Comparison of ENCODE assay signal across 9 mouse cellular contexts in the genomic region with DNA sequence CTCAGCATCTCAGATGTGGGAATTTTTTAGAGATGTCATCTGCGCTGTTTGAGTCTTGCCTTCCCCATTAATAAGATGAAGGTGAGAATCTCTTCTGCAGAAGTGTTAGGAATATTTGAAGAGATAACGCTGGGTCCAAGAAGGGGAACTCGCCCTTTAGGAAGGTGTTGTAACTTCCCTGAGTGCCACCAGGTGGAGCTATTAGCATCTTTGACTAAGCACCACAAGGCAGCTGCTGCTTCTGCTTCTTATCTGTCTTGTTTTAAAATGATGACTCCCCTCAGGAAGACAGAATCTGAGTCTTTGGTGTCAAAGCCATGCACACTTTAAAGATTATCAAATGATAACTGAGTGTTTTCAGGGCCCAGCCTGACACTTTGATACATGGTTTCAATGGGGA. TPM values are rescaled to one million over a fixed set of nuclear protein-coding genes. Genes with fewer than 3 reads are reported as not detected.
A peak's percentile ranks its signal among the peaks of the same experiment; 100 is the strongest.
DNase-seq lines count a peak whose midpoint lies in the region; ATAC-seq and TF ChIP-seq lines count a peak whose summit lies in the region.
"Had no signal": no experiment of that assay in that cellular context is flagged by ENCODE, and none has a peak within 500 bp of the region (broad histone marks: within the 10 kb centered on the region; RNA-seq: fewer than 3 reads in every experiment).

No protein-coding gene starts in this region.

- WGBS in forebrain, postnatal 0 days = 13% methylated on average over 3 of the region's 3 CpGs
- WGBS in liver, adult 2 months = 6% methylated on average over 3 of the region's 3 CpGs
- WGBS in neural tube, embryonic 14.5 days = 17% methylated on average over 3 of the region's 3 CpGs

- TF ChIP-seq CTCF in ES-Bruce4 (IDR thresholded peaks at IDR 0.05; ENCODE audit: low read depth, low read length) = peak; percentile 44
- TF ChIP-seq CTCF in forebrain, postnatal 0 days (IDR thresholded peaks at IDR 0.05; ENCODE audit: low read depth) = peak; percentile 90
- TF ChIP-seq CTCF in liver, adult 2 months (IDR thresholded peaks at IDR 0.05; ENCODE audit: low read depth, low read length) = peak; percentile 63; the same call in 1 of the 2 replicates

- no peak overlapping the region for H3K27ac ChIP-seq in ES-Bruce4 (ENCODE audit: insufficient read depth, low read length)
- no peak overlapping the region for H3K27ac ChIP-seq in forebrain, postnatal 0 days (ENCODE audit: low read depth, low read length)
- no peak overlapping the region for H3K27ac ChIP-seq in liver, adult 2 months (replicated peaks; ENCODE audit: insufficient read depth, low read depth, low read length)
- no peak overlapping the region for H3K27ac ChIP-seq in neural tube, embryonic 14.5 days (ENCODE audit: low read depth, low read length)

- peak; percentile 89 for ATAC-seq in forebrain, postnatal 0 days
- peak; percentile 56 for ATAC-seq in inflammation-experienced regulatory T-cells, adult 6 months
- peak; percentile 71; the same call in 1 of the 2 replicates for ATAC-seq in neural tube, embryonic 14.5 days (ENCODE audit: low read depth)

- no peak overlapping the region for H3K4me2 ChIP-seq in forebrain, postnatal 0 days (ENCODE audit: low read depth)
- H3K4me2 ChIP-seq in neural tube, embryonic 14.5 days (ENCODE audit: low read depth, low read length) = no peak overlapping the region

- no peaks in the 10 kb centered on the region for H3K36me3 ChIP-seq in ES-Bruce4 (ENCODE audit: control insufficient read depth, insufficient read depth, low read length, poor library complexity, severe bottlenecking)
- no peaks in the 10 kb centered on the region for H3K36me3 ChIP-seq in forebrain, postnatal 0 days (ENCODE audit: insufficient read depth)
- no peaks in the 10 kb centered on the region for H3K36me3 ChIP-seq in liver, adult 2 months (ENCODE audit: control insufficient read depth, insufficient read depth, low read length)
- H3K36me3 ChIP-seq in neural tube, embryonic 14.5 days (ENCODE audit: control insufficient read depth, insufficient read depth, low read length) = no peaks in the 10 kb centered on the region

- H3K79me2 ChIP-seq in liver, adult 2 months (ENCODE audit: control insufficient read depth, insufficient read depth, low read length) = no peaks in the 10 kb centered on the region

- TF ChIP-seq POLR2A in ES-Bruce4 (IDR thresholded peaks at IDR 0.05; ENCODE audit: insufficient read depth, low read length) = no peak
- TF ChIP-seq POLR2A in liver, adult 2 months (IDR thresholded peaks at IDR 0.05; ENCODE audit: extremely low read depth, insufficient read depth, low read length) = no peak

- H3K27me3 ChIP-seq in ES-Bruce4 (ENCODE audit: control insufficient read depth, insufficient read depth, low read length, poor library complexity, severe bottlenecking) = no peaks in the 10 kb centered on the region
- no peaks in the 10 kb centered on the region for H3K27me3 ChIP-seq in forebrain, postnatal 0 days (ENCODE audit: insufficient read depth, low read length)
- H3K27me3 ChIP-seq in liver, adult 2 months (ENCODE audit: control insufficient read depth, insufficient read depth, low read length) = no peaks in the 10 kb centered on the region
- H3K27me3 ChIP-seq in neural tube, embryonic 14.5 days (ENCODE audit: control insufficient read depth, insufficient read depth, low read length) = no peaks in the 10 kb centered on the region

- H3K9me3 ChIP-seq in ES-Bruce4 (replicated peaks; ENCODE audit: control insufficient read depth, insufficient read depth, low read length, poor library complexity, severe bottlenecking) = no peaks in the 10 kb centered on the region
- no peaks in the 10 kb centered on the region for H3K9me3 ChIP-seq in forebrain, postnatal 0 days (ENCODE audit: low read length)
- H3K9me3 ChIP-seq in neural tube, embryonic 14.5 days (ENCODE audit: control insufficient read depth, low read length) = no peaks in the 10 kb centered on the region

- H3K9ac ChIP-seq in ES-Bruce4 (ENCODE audit: low read depth, poor library complexity, severe bottlenecking) = no peak overlapping the region
- H3K9ac ChIP-seq in forebrain, postnatal 0 days = no peak overlapping the region
- no peak overlapping the region for H3K9ac ChIP-seq in liver, adult 2 months (ENCODE audit: low read depth, low read length)
- H3K9ac ChIP-seq in neural tube, embryonic 14.5 days (replicated peaks; ENCODE audit: low read depth, low read length) = no peak overlapping the region

- no peaks in the 10 kb centered on the region for H3K4me1 ChIP-seq in ES-Bruce4 (ENCODE audit: control insufficient read depth, insufficient read depth, low read length)
- H3K4me1 ChIP-seq in forebrain, postnatal 0 days (ENCODE audit: insufficient read depth) = no peaks in the 10 kb centered on the region
- H3K4me1 ChIP-seq in liver, adult 2 months (ENCODE audit: control insufficient read depth, insufficient read depth, low read length) = no peaks in the 10 kb centered on the region
- no peaks in the 10 kb centered on the region for H3K4me1 ChIP-seq in neural tube, embryonic 14.5 days (ENCODE audit: control insufficient read depth, insufficient read depth, low read length)

- no peak overlapping the region for H3K4me3 ChIP-seq in ES-Bruce4 (ENCODE audit: low read depth, low read length)
- no peak overlapping the region for H3K4me3 ChIP-seq in forebrain, postnatal 0 days (ENCODE audit: low read depth, low read length)
- no peak overlapping the region for H3K4me3 ChIP-seq in liver, adult 2 months (ENCODE audit: insufficient read depth, low read depth, low read length)
- H3K4me3 ChIP-seq in neural tube, embryonic 14.5 days (ENCODE audit: low read depth, low read length) = no peak overlapping the region
- H3K4me3 ChIP-seq: myocyte had no signal

- no peak for TF ChIP-seq EP300 in ES-Bruce4 (IDR thresholded peaks at IDR 0.05; ENCODE audit: insufficient read depth, low read depth, low read length)

- DNase-seq in 416B (ENCODE audit: low read depth) = peak; percentile 76
- DNase-seq in cerebellum, adult 11-12 months = peak; percentile 28
- DNase-seq in forebrain, postnatal 0 days = peak; percentile 83
- DNase-seq in liver, adult 2 months (ENCODE audit: extremely low read depth, low read depth, low spot score) = peak; percentile 35
- DNase-seq in thymus, postnatal 14 days = peak; percentile 77

RNA-seq across cellular contexts. Expression of gene Cnot6, which starts 15.4 kb away (rescaled TPM):
- 60.3 and 64.3 TPM in 2 replicates for polyA plus RNA-seq in ES-Bruce4 (2011; ENCODE audit: insufficient read depth, insufficient read length, low read depth, missing spikeins)
- total RNA-seq in forebrain, postnatal 0 days (2014; rRNA removed) = 45.4 and 63.9 TPM in 2 replicates
- 19.4 and 31.9 TPM in 2 replicates for polyA plus RNA-seq in forebrain, postnatal 0 days (2015; fragmentation: Nextera tagmentation; extraction: Ambion mirVana)
- polyA plus RNA-seq in inflammation-experienced regulatory T-cells, adult 6 months (2017; shearing (Covaris generic)) = 10 to 100 TPM; 24.2 to 29.7 (median 26.8) TPM
- total RNA-seq in liver, adult 2 months (2014; rRNA removed) = 20.7 and 22.8 TPM in 2 replicates
- polyA plus RNA-seq in liver, adult 2 months (2012; rRNA removed) = 6.0 and 6.4 TPM in 2 replicates
- polyA plus RNA-seq in neural tube, embryonic 14.5 days (2014; fragmentation: Nextera tagmentation; extraction: Ambion mirVana) = 38.6 and 45.7 TPM in 2 replicates

Comparison
In these comparisons a context has a peak if more than half of its experiments do, and no peak if none do; other contexts are left out.
1. DNase-seq: peak in every context shown above with its lines; median percentile 83 in forebrain, postnatal 0 days; 77 in thymus, postnatal 14 days; 76 in 416B; 35 in liver, adult 2 months; 28 in cerebellum, adult 11-12 months.